8 mouse cellular contexts compared by ENCODE assay signal in genomic region chr4:119816620-119817356, GRCm38 (mm10).
DNase-seq lines count a peak whose midpoint lies in the region; ATAC-seq and TF ChIP-seq lines count a peak whose summit lies in the region.

No protein-coding gene starts in this region.

- 47% methylated on average over 7 of the region's 7 CpGs for WGBS in hindbrain, embryonic 11.5 days
- 54% methylated on average over 7 of the region's 7 CpGs for WGBS in hindbrain, embryonic 10.5 days
- WGBS in forebrain, embryonic 12.5 days: 28% methylated on average over 7 of the region's 7 CpGs
- WGBS in intestine, embryonic 15.5 days: 48% methylated on average over 7 of the region's 7 CpGs
- 91% methylated on average over 7 of the region's 7 CpGs for WGBS in thymus, adult 2 months

- TF ChIP-seq POLR2A in thymus, adult 2 months (IDR thresholded peaks at IDR 0.05; ENCODE audit: control insufficient read depth, extremely low read depth, insufficient read depth, low read length, poor library complexity): no peak

- H3K4me2 ChIP-seq in hindbrain, embryonic 11.5 days (replicated peaks; ENCODE audit: low read depth, low read length): no peak overlapping the region
- H3K4me2 ChIP-seq in forebrain, embryonic 12.5 days: peak overlapping the region; percentile 13; the same call in 1 of the 2 replicates
- H3K4me2 ChIP-seq in intestine, embryonic 15.5 days (replicated peaks): no peak overlapping the region

- no peak overlapping the region for H3K4me3 ChIP-seq in hindbrain, embryonic 11.5 days (ENCODE audit: low read depth, low read length)
- no peak overlapping the region for H3K4me3 ChIP-seq in hindbrain, embryonic 10.5 days
- H3K4me3 ChIP-seq in forebrain, embryonic 12.5 days (replicated peaks): no peak overlapping the region
- no peak overlapping the region for H3K4me3 ChIP-seq in intestine, embryonic 15.5 days (replicated peaks)
- no peak overlapping the region for H3K4me3 ChIP-seq in thymus, adult 2 months (ENCODE audit: control insufficient read depth, insufficient read depth, low read length)

- no peak for TF ChIP-seq CTCF in thymus, adult 2 months (IDR thresholded peaks at IDR 0.05; ENCODE audit: borderline replicate concordance, control insufficient read depth, extremely low read depth, insufficient read depth, low read length, poor library complexity)

- no peak for ATAC-seq in hindbrain, embryonic 11.5 days (ENCODE audit: low FRiP score)
- peak; percentile 66; the same call in 1 of the 2 replicates for ATAC-seq in forebrain, embryonic 12.5 days (ENCODE audit: low FRiP score)
- peak; percentile 69 for ATAC-seq in intestine, embryonic 15.5 days

- peak; percentile 44 for DNase-seq in hindbrain, embryonic 11.5 days (ENCODE audit: low spot score)
- no peak for DNase-seq in hindbrain, embryonic 10.5 days (ENCODE audit: low spot score)
- DNase-seq in R1 (ENCODE audit: low read depth, low spot score): peak; percentile 69
- peak; percentile 34 for DNase-seq in mesoderm, embryonic 11.5 days (ENCODE audit: low read depth, low spot score)
- DNase-seq in testis, postnatal 14 days (ENCODE audit: low spot score): peak; percentile 45
- DNase-seq in thymus, adult 2 months: no peak

- H3K36me3 ChIP-seq in hindbrain, embryonic 11.5 days (ENCODE audit: control insufficient read depth, insufficient read depth, low read length): no peaks in the 10 kb centered on the region
- H3K36me3 ChIP-seq in hindbrain, embryonic 10.5 days: no peaks in the 10 kb centered on the region
- H3K36me3 ChIP-seq in forebrain, embryonic 12.5 days (replicated peaks): no peaks in the 10 kb centered on the region
- H3K36me3 ChIP-seq in intestine, embryonic 15.5 days: no peaks in the 10 kb centered on the region
- H3K36me3 ChIP-seq in thymus, adult 2 months (ENCODE audit: control insufficient read depth, insufficient read depth, low read length): no peaks in the 10 kb centered on the region

- peaks cover 5% of the 10 kb centered on the region; the same call in 1 of the 2 replicates for H3K4me1 ChIP-seq in hindbrain, embryonic 11.5 days (replicated peaks; ENCODE audit: control insufficient read depth, insufficient read depth, low read length)
- H3K4me1 ChIP-seq in hindbrain, embryonic 10.5 days (replicated peaks): peaks cover 43% of the 10 kb centered on the region
- peaks cover 44% of the 10 kb centered on the region for H3K4me1 ChIP-seq in forebrain, embryonic 12.5 days
- peaks cover 20% of the 10 kb centered on the region; the same call in 1 of the 2 replicates for H3K4me1 ChIP-seq in intestine, embryonic 15.5 days (replicated peaks)
- peaks cover 9% of the 10 kb centered on the region; the same call in 1 of the 2 replicates for H3K4me1 ChIP-seq in thymus, adult 2 months (replicated peaks; ENCODE audit: control insufficient read depth, insufficient read depth, low read length)

- no peak overlapping the region for H3K27ac ChIP-seq in hindbrain, embryonic 11.5 days (ENCODE audit: low read depth, low read length)
- no peak overlapping the region for H3K27ac ChIP-seq in hindbrain, embryonic 10.5 days
- peak overlapping the region; percentile 57; the same call in 1 of the 2 replicates for H3K27ac ChIP-seq in forebrain, embryonic 12.5 days
- no peak overlapping the region for H3K27ac ChIP-seq in intestine, embryonic 15.5 days
- no peak overlapping the region for H3K27ac ChIP-seq in thymus, adult 2 months (ENCODE audit: control insufficient read depth, insufficient read depth, low read length)

- peaks cover 12% of the 10 kb centered on the region; the same call in 1 of the 2 replicates for H3K27me3 ChIP-seq in hindbrain, embryonic 11.5 days (ENCODE audit: control insufficient read depth, insufficient read depth, low read length)
- H3K27me3 ChIP-seq in hindbrain, embryonic 10.5 days (ENCODE audit: insufficient read depth, poor library complexity, severe bottlenecking): peaks cover 55% of the 10 kb centered on the region
- peaks cover 29% of the 10 kb centered on the region for H3K27me3 ChIP-seq in forebrain, embryonic 12.5 days
- H3K27me3 ChIP-seq in intestine, embryonic 15.5 days (replicated peaks): no peaks in the 10 kb centered on the region
- peaks cover 13% of the 10 kb centered on the region for H3K27me3 ChIP-seq in thymus, adult 2 months (ENCODE audit: control insufficient read depth, insufficient read depth, low read length)

- H3K9ac ChIP-seq in hindbrain, embryonic 11.5 days (ENCODE audit: low read depth, low read length): no peak overlapping the region
- H3K9ac ChIP-seq in forebrain, embryonic 12.5 days: no peak overlapping the region
- no peak overlapping the region for H3K9ac ChIP-seq in intestine, embryonic 15.5 days

- H3K9me3 ChIP-seq in hindbrain, embryonic 11.5 days (ENCODE audit: control insufficient read depth, low read length): no peaks in the 10 kb centered on the region
- no peaks in the 10 kb centered on the region for H3K9me3 ChIP-seq in hindbrain, embryonic 10.5 days
- no peaks in the 10 kb centered on the region for H3K9me3 ChIP-seq in forebrain, embryonic 12.5 days
- no peaks in the 10 kb centered on the region for H3K9me3 ChIP-seq in intestine, embryonic 15.5 days

Comparison
In these comparisons a context has a peak if more than half of its experiments do, and no peak if none do; other contexts are left out.
1. DNase-seq: peak in hindbrain, embryonic 11.5 days (single experiment), R1 (single experiment), mesoderm, embryonic 11.5 days (single experiment) and testis, postnatal 14 days (single experiment); none in hindbrain, embryonic 10.5 days (single experiment) and thymus, adult 2 months (single experiment).